Mouse (Mus musculus): ENCODE data around the gene Jph2.

The Jph2 gene

DNA sequence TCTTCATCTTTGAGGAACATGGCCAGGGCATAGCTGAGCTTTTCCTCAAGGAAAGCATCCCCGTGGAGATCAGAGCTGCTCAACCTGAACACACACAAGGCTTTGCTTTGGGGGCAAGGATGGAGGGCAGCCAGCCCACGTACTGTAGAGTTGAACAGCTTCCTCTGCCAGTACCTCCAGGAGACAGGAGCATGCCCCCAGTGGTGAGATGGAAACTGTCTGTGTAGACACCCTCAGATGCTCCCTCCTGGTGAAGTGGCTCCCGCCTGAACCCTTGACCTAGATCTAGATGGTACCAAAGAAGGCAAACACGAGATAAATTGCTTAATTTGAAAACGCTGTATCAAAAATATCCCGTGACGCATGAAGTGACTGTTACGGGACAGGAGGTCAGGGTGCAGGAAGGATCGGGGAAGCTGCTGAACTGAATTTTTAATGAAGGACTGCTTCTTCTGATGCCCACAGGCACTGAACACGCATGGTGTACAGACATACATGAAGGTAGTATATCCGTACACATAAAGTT lies 87.6 kb downstream of the Jph2 start:
- DNase-seq (ENCODE audit: low read depth, low spot score): no peak

DNA sequence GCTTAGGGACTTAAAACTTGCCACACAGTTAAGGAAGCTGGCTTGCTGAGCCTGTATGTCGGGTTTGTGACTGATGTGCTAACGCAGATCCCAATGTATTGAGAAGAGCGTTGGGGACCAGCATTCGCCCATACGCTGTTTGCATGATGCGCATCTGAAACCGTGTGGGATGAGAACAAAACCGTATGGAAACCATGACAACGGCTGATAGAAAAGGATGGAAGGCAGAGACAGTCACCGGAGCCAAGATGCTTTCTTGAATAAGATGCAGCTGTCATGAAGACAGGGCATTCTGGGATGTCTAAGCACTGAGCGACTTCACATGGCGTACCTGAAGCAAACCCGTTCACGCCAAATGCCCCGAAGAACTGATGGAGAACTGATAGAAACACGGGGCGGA lies 88.4 kb downstream of the Jph2 start:
- DNase-seq (ENCODE audit: low read depth, low spot score): peak; percentile 75

DNA sequence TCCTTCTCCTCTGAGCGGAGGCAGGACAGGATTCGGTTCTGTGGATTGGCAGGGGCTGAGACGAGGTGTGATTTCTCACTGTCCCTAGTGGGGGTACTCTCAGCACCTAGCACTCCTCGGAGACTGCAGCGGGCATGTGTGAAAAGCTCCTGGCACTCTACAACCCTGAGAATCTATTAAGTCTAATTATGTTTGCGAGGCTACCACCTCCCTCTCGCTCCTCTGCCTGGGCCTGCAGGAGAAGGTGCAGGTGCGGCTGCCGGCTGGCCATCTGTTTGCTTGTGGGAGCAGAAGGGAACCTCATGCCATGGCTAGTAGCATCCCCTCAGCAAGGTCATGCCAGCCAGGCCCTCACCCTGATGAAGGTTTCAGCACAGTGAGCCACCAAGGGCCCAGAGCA lies 94.8 kb downstream of the Jph2 start:
- no peak for DNase-seq (ENCODE audit: low read depth, low spot score)

DNA sequence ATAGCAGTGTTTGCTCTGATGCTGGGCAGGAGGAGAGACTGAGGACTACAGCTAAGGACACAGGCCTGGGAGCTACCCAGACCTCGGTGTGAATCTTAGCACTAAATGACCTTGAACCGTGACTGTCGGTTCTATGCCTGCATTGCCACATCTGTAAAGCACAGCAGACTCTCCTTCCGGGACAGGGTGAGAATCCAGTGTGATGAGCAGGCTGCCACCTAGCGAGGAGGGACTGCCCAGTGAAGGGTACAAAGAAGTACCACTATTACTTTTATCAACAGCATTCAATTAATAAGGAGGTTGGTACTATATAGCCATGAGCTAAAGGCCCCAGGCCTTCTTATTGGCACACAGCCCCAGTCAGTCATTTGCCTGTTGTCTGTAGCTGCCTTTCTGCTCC lies 96.2 kb downstream of the Jph2 start:
- no peak for DNase-seq (ENCODE audit: low read depth, low spot score)

DNA sequence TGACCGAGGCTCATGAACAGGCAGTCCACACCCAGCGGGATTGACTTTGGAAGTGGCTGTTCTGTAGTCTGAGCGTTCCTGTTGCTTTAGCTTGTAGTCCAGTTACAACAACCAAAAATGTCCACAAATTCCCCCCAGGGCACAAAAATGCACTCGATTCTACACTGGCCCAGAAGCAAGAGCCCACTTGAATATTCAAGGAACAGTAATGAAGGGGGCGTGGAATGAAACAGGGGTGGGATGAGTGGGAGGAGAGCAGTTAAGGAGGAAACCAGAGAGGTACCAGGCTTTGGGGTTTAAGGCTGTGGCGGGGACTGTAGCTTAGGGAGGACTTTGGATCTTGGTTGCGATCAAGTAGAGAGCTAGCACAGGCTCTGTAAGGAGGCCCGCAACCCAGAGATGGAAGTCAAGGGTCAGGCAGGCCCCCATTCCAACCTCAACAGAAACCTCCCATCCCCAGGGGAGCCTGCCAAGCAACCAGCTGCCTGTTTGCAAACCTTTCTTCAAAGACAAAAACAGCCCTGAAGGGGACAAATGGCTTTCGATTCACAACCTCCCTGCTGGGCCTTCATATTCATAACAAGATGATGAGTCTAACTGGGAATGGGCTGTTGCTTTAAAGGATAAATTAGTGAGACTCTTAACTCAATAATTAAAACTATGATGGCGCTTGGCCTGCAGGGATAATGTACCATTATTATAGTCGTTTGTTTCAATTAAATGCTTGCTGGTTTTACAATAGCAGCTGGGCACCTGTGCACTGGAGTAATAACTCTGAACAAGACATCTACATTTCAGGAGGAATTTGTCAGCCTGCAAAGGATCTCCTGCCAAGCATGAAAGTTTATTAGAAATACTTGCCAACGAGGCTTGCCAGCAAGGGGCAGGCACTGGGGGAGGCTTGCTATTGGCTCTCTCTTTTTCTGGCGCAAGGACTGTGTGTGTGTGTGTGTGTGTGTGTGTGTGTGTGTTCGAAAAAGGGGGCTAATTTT lies 97.4 kb downstream of the Jph2 start:
- DNase-seq (ENCODE audit: low read depth, low spot score): no peak

DNA sequence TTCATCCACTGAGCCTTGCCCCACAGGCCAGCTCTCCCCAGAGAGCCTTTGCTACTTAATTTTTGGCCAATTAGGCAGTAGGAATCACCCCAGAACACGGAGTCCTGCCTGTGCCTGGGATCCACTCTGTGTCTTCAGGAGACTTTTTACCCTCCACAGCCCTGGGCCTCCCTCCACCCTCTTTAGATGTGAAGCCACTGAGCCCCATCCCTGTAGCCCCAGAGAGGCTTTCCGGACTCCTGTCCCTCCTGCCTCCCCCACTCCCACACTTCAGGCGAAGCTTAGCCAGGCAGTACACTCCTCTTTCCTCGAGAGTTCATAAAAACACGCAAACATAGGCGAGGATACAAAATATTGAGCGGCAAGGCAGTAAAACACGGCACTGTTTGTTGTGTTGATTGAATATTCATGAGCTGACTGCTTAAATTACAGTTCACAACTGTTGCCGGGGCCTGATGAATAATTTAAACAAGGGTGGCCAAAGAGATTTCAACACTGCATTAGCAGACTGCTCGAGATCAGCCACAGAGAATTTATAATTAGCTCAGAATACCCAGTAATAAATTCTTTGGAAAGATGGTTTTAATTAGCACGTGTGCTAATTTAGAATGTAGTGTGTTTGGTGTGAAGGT lies 100.7 kb downstream of the Jph2 start:
- no peak for DNase-seq (ENCODE audit: low read depth, low spot score)

DNA sequence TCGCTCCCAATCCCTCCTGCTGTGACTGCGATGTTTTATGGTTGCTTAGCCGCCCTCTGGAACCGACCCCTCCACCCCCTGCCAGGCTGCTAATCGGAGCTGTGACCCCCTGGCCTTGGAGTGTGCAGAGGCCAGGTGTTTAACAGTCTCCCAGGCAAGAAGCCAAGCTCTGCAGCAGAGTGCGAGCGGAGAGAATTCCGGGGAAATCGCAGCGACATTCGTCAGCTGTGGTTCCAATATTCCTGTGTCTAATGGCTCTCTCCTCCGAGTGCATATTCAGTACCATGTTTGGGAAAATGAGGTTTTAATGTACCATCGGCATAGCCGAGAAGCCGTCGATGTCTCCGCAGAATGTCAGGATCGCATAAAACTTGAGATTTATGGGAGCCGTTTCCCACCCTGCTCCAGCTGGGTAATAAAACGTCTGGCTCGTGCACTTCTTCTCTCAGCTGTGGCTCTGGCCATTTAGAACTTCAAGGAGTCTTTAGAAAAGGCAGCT lies 108.9 kb downstream of the Jph2 start:
- no peak for DNase-seq (ENCODE audit: low read depth, low spot score)

Data from telencephalon, adult 2 months (tissue).